Mouse (Mus musculus) hindbrain, embryonic 13.5 days (tissue): Measurements from ENCODE around the gene Skap2. TPM values are rescaled to one million over a fixed set of nuclear protein-coding genes. Genes with fewer than 3 reads are reported as not detected.

ENCODE experiments used
- ATAC-seq: fragments of 200-750 bp; cut with Nextera tagmentation; 2 replicates; pipeline ENCODE4 v1.8.0; 2017; ENCODE audit warnings: moderate TSS enrichment; ENCODE audit not compliant: low FRiP score
- H3K27ac ChIP-seq: fragments of 300-500 bp; sonication (generic); 2 replicates; pipeline ENCODE4 v1.5.1; 2015; ENCODE audit warnings: inconsistent platforms, mild to moderate bottlenecking, moderate library complexity
- H3K27me3 ChIP-seq: fragments of 300-500 bp; sonication (generic); 2 replicates; pipeline ENCODE4 v1.6.1; 2015; ENCODE audit warnings: mild to moderate bottlenecking, inconsistent platforms
- H3K36me3 ChIP-seq: fragments of 300-500 bp; sonication (generic); 2 replicates; pipeline ENCODE4 v1.6.1; 2015; ENCODE audit warnings: mild to moderate bottlenecking, inconsistent platforms
- H3K4me1 ChIP-seq: fragments of 300-500 bp; sonication (generic); replicated peaks from 2 replicates; pipeline ENCODE4 v1.6.1; 2015; ENCODE audit warnings: inconsistent platforms
- H3K4me2 ChIP-seq: fragments of 300-500 bp; sonication (generic); 2 replicates; pipeline ENCODE4 v1.6.1; 2015; ENCODE audit warnings: inconsistent platforms, mild to moderate bottlenecking, moderate library complexity
- H3K4me3 ChIP-seq: fragments of 300-500 bp; sonication (generic); 2 replicates; pipeline ENCODE4 v1.5.1; 2015; ENCODE audit warnings: mild to moderate bottlenecking, inconsistent platforms
- H3K9ac ChIP-seq: fragments of 300-500 bp; sonication (generic); 2 replicates; pipeline ENCODE4 v1.6.1; 2015; ENCODE audit warnings: mild to moderate bottlenecking, inconsistent platforms
- H3K9me3 ChIP-seq: fragments of 300-500 bp; sonication (generic); 2 replicates; pipeline ENCODE4 v1.6.1; 2016; ENCODE audit warnings: inconsistent platforms
- WGBS: fragments of 180-500 bp; shearing (Covaris S2); methylation state at CpG from one replicate; pipeline ENCODE4 v1.1.7; 2015; 5-methylcytosine and 5-hydroxymethylcytosine counted together
- polyA plus RNA-seq: library from polyadenylated mRNA; unstranded; fragments of >200 nt; fragmentation: Nextera tagmentation; extraction: Ambion mirVana; gene quantifications from 2 replicates; pipeline ENCODE4 v1.2.1, GENCODE M21; 2015

The Skap2 gene
- polyA plus RNA-seq, 1 experiment from 2014 or later, result 35.6 TPM

DNA sequence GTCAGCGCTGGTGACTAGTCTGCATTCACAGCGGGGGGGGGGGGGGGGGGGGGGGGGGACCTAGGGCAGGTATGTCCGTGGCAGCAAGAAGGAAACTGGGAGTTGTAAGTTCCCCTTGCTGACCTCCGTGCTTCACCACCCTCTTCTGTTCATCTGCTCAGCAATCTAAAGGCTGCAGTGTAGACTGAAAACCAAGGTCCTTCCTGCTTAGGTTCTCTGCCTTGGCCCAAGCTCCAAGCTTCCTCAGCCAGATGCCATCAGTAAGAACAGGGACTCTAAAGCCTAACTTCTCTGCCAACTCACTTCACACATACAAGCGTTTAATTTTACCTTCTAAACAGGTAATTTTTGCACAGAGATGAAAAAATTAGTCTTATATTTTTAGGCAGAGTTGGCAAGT is 10.0 kb upstream of the Skap2 start:
- Histone ChIP-seq H3K27ac (no peak overlapping the region), H3K4me1 (no peaks in the 10 kb centered on the region), H3K9ac (no peak overlapping the region), H3K27me3 (no peaks in the 10 kb centered on the region), H3K4me2 (no peak overlapping the region), H3K4me3 (no peak overlapping the region), H3K9me3 (0 out of 2 replicates have a peak, but pooled peaks cover 2% of the 10 kb centered on the region), H3K36me3 (no peaks in the 10 kb centered on the region)
- 30% methylated on average over 4 of the region's 5 CpGs for WGBS
- ATAC-seq, result no peak

DNA sequence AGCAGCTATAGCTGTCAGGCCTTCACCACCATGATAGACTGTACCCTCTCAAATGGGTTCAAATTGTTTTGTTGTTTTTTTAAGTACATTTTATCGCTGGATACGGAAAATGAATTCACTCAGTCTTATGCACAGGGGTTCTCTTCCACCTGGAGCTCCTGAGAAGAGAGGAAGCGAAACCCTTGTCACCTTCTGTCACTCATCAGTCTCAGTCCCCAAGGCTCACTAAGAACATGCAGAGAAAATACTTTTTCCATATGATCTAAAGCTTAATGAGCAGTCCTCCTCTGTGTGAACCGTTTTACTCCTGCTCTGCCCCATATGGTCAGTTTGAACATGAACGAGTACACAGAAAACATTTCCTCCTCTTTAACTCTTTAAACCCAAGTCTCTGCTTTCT is 7.9 kb upstream of the Skap2 start:
- Histone ChIP-seq H3K9me3 (0 out of 2 replicates have a peak, but pooled peaks cover 2% of the 10 kb centered on the region), H3K4me3 (no peak overlapping the region), H3K27ac (no peak overlapping the region), H3K36me3 (no peaks in the 10 kb centered on the region), H3K27me3 (no peaks in the 10 kb centered on the region), H3K4me2 (no peak overlapping the region), H3K9ac (no peak overlapping the region), H3K4me1 (no peaks in the 10 kb centered on the region)
- WGBS, result 89% methylated on average over 5 of the region's 5 CpGs
- no peak for ATAC-seq

DNA sequence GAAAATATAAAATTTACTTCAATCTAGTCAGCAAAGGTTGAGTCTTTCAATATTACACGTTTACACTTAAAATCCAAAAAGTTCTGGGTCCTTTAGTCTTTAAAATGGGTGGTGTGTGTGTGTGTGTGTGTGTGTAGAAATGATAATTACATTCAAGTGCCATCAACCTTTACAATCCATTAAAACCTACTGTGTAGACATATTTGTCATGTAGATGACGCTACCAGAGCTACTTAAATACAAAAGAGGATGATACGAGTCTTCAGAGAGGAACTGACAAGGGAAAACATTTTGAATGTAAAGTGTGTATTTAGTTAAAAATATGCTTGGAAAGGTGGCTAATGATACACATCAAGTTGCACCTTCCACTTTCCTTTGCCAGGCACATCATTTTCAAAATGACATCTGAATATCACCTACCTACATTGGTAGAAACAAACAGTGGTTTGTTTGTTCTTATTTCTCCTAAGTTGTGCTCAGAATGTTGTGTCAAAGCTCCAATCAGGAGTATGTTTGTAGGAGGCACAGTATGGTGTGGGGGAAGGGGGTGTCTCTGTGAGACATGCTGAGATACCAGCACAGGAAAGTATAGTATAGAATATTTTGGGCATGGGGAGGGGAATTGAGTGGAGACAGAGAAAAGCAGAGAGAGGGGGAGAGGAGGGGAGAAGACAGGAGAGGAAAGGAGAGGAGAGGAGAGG is 1.0 kb upstream of the Skap2 start:
- peak overlapping the region; percentile 76 for H3K4me2 ChIP-seq
- H3K4me3 ChIP-seq, result peak overlapping the region; percentile 63
- WGBS, result 17% methylated on average over 3 of the region's 3 CpGs
- no peaks in the 10 kb centered on the region for H3K9me3 ChIP-seq
- peaks cover 10% of the 10 kb centered on the region for H3K4me1 ChIP-seq
- H3K27ac ChIP-seq, result peak overlapping the region; percentile 70
- no peaks in the 10 kb centered on the region for H3K36me3 ChIP-seq
- peaks cover 27% of the 10 kb centered on the region for H3K27me3 ChIP-seq
- ATAC-seq, result no peak
- peak overlapping the region; percentile 67 for H3K9ac ChIP-seq

DNA sequence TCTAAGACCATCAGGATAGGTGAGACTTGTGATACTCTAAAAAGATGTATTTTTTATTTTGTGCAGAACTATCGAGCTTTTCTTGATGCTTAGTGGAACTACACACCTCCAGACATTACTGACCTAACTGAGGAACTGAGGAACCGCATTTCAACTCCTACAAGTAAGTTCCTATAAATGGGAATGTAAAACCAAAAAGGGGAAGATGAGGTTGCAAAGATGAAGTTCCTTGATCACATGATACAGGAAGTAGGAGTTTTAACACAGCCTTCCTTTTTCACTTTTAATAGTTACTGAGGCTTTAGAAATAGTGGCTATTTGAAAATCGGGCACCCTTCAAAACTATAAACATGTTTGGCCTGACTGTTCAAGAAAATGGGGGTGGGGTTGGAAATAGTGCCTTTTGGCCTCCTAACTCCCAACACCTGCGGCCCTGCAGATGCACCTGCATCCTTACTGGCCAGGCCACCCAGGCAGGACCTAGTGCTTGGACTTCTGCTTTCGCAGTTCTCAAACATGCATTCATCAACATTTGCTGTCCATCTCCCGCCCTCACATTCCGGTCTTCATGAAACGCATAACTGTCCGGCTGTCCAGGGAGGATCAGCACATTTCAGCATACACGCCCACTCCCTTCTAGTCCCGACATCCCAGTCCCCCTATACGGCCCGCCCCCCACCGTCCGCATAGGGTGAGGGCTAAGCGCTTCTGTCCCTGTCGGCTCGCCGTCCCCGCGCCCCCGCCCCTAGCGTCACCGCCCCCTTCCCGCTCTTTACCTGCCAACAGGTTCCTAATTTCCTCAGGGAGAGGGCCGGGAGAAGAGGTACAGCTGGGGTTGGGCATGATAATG is 565 bp downstream of the Skap2 start:
- Histone ChIP-seq H3K4me3 (peak overlapping the region; percentile 63), H3K9ac (peak overlapping the region; percentile 73), H3K4me2 (peak overlapping the region; percentile 76), H3K36me3 (no peaks in the 10 kb centered on the region), H3K27me3 (peaks cover 43% of the 10 kb centered on the region), H3K4me1 (peaks cover 15% of the 10 kb centered on the region), H3K9me3 (no peaks in the 10 kb centered on the region), H3K27ac (peak overlapping the region; percentile 60; the same call in 1 of the 2 replicates)
- WGBS, result 9% methylated on average over 26 of the region's 26 CpGs
- peak; percentile 88 for ATAC-seq

DNA sequence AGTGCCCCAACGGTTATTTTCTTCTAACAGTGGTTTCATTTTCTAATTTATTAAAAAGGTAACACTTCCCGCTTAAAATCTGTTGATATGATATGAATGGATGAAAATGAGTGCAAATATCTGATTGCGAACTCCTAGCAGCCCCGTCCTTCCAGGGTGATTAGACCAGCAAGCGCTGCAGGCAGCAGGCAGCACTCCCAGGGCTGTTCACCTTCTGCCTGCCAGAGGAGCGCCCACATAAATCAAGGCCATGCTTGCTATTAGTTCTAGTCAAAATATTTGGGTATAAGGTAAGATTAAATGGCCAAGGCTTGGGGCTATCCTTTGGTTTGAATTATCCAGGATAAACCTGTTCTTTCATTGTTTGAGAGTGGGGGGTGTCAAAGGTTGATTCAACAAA is 3.0 kb downstream of the Skap2 start:
- H3K36me3 ChIP-seq, result no peaks in the 10 kb centered on the region
- no peak overlapping the region for H3K4me3 ChIP-seq
- ATAC-seq, result no peak
- H3K27me3 ChIP-seq, result peaks cover 52% of the 10 kb centered on the region
- H3K4me2 ChIP-seq, result no peak overlapping the region
- H3K27ac ChIP-seq, result no peak overlapping the region
- H3K4me1 ChIP-seq, result peaks cover 26% of the 10 kb centered on the region
- no peak overlapping the region for H3K9ac ChIP-seq
- WGBS, result 63% methylated on average over 6 of the region's 6 CpGs
- H3K9me3 ChIP-seq, result no peaks in the 10 kb centered on the region

DNA sequence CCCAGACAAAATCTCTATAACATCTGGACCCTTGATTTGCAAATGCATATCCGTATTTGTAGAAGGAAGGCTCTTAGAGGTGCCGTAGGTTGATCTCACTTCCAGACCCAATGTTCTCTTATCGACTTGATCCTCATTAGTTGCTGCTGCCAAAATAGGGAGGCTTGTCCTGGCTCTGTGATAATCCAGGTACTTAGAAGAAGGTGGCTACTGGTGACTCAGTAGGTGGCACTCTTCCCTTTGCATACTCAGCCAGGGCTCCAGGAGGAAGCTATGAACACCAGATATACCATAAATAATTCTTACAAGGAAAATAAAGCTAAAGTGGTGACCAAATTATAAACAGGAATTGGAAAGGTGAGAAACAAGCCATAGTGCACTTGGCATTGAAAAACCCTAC is 3.6 kb downstream of the Skap2 start:
- Histone ChIP-seq H3K36me3 (no peaks in the 10 kb centered on the region), H3K9me3 (no peaks in the 10 kb centered on the region), H3K4me2 (no peak overlapping the region), H3K27me3 (peaks cover 58% of the 10 kb centered on the region), H3K4me3 (no peak overlapping the region), H3K4me1 (peaks cover 26% of the 10 kb centered on the region), H3K27ac (no peak overlapping the region), H3K9ac (no peak overlapping the region)
- WGBS, result 58% methylated on average over 3 of the region's 3 CpGs
- ATAC-seq, result no peak

DNA sequence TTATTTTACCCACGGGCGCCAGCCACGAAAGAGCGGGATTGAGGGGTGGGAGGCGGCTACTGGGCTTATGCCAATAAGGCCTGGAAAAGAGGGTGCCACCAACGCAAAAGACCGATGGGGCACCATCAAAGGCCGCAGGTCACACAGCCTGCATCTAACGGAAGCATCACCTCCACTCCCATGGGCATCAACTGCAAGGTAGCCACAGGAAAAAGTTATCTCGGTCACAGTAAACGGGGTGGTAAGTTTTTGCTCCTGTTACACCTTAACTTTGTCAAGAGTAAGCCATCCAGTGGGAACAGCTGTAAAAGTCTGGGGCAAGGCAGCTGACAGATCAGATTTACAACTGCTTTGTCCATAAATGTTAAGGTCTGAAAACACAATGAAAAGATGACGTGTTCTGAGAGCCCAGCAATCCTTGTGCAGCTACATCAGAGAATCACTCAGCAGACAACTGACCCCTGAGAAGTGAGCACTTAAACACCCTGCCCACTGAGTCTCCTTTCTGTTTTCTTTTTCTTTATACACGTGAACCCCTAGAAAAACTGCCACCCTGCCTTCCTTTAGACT is 5.6 kb downstream of the Skap2 start:
- peak overlapping the region; percentile 27 for H3K4me3 ChIP-seq
- ATAC-seq, result no peak
- peaks cover 65% of the 10 kb centered on the region for H3K27me3 ChIP-seq
- peak overlapping the region; percentile 55 for H3K4me2 ChIP-seq
- H3K4me1 ChIP-seq, result peaks cover 19% of the 10 kb centered on the region
- H3K9me3 ChIP-seq, result no peaks in the 10 kb centered on the region
- peak overlapping the region; percentile 86 for H3K27ac ChIP-seq
- peak overlapping the region; percentile 70 for H3K9ac ChIP-seq
- H3K36me3 ChIP-seq, result no peaks in the 10 kb centered on the region
- WGBS, result 7% methylated on average over 13 of the region's 13 CpGs

DNA sequence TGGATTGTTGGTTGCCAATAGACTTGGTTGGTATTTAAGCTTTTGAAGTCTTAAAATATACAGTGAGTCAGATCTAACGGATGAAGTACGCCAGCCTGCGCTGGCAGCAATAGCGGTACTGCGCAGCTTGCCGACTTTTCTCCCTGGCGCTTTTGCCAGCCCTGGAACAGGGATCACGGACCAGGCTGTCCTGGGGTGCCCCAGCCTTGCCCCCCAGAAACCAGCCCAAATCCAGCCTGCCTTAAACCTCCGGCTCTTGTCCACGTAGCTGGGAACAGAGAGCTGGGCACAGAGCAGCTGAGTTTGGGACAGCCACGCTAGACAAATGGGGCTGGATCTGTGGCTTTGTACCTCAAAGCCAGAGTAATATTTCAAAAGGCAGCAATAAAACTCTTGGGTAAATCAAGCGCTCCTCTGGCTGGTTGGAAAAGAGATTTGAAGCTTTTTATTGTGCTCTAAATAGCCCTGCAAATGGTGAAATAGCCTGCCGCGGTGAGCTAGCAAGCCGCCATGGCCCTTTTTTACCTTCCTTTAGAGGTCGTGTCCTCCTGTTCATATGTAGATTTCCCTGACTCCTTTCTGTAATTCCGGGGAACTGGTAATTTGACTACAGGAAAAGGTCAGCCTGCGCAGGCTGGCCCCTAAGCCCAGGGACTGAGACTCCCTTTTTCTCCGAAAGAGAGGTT is 6.2 kb downstream of the Skap2 start:
- no peaks in the 10 kb centered on the region for H3K36me3 ChIP-seq
- peaks cover 18% of the 10 kb centered on the region for H3K4me1 ChIP-seq
- peaks cover 60% of the 10 kb centered on the region for H3K27me3 ChIP-seq
- peak overlapping the region; percentile 55 for H3K4me2 ChIP-seq
- H3K9ac ChIP-seq, result peak overlapping the region; percentile 70
- WGBS, result 1% methylated on average over 19 of the region's 19 CpGs
- no peaks in the 10 kb centered on the region for H3K9me3 ChIP-seq
- peak overlapping the region; percentile 86 for H3K27ac ChIP-seq
- H3K4me3 ChIP-seq, result peak overlapping the region; percentile 27
- no peak for ATAC-seq

DNA sequence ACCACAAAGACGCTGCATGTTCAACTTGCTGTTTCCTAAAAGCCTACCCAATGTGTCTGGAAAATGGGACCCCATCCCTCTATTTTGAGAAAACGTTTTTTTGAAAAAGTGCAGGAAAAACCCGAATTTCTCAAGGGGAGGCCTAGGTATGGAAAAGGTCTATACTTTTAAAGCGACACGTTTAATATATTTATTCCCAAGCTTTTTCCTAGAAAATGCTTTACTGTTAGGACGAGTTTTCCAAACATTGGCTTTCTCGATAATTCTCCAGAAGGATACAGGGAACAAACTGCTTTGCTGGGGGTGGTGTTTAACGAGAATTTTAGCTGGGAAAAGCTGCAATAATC is 6.8 kb downstream of the Skap2 start:
- H3K36me3 ChIP-seq, result no peaks in the 10 kb centered on the region
- H3K4me1 ChIP-seq, result peaks cover 18% of the 10 kb centered on the region
- peak overlapping the region; percentile 86 for H3K27ac ChIP-seq
- peak overlapping the region; percentile 27; the same call in 1 of the 2 replicates for H3K4me3 ChIP-seq
- peak overlapping the region; percentile 70 for H3K9ac ChIP-seq
- ATAC-seq, result no peak
- WGBS, result 13% methylated on average over 8 of the region's 8 CpGs
- peaks cover 61% of the 10 kb centered on the region for H3K27me3 ChIP-seq
- H3K9me3 ChIP-seq, result no peaks in the 10 kb centered on the region
- peak overlapping the region; percentile 55 for H3K4me2 ChIP-seq

DNA sequence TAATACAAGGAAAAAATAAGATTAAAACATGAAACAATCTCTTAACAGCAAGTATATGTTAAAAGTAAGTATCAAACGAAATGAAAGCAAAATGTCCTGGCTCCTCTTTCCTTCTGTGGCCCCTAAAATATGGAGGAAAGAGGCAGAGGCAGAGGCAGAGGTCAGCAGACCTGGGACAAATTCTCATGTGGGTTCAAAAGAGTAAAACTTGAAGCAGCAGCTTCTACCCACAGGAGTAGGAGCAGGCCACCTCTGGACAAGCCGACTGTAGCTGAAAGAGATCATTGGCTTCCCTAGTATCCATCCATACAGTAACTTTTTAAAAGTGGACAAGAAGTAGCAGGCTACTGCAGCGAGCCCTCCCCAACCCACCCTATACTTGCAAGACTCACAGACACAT is 7.4 kb downstream of the Skap2 start:
- 38% methylated on average over 3 of the region's 3 CpGs for WGBS
- ATAC-seq, result no peak
- Histone ChIP-seq H3K4me1 (peaks cover 18% of the 10 kb centered on the region), H3K9ac (no peak overlapping the region), H3K4me2 (peak overlapping the region; percentile 29; the same call in 1 of the 2 replicates), H3K4me3 (no peak overlapping the region), H3K27ac (no peak overlapping the region; the same call in 1 of the 2 replicates), H3K27me3 (peaks cover 58% of the 10 kb centered on the region), H3K36me3 (no peaks in the 10 kb centered on the region), H3K9me3 (no peaks in the 10 kb centered on the region)

DNA sequence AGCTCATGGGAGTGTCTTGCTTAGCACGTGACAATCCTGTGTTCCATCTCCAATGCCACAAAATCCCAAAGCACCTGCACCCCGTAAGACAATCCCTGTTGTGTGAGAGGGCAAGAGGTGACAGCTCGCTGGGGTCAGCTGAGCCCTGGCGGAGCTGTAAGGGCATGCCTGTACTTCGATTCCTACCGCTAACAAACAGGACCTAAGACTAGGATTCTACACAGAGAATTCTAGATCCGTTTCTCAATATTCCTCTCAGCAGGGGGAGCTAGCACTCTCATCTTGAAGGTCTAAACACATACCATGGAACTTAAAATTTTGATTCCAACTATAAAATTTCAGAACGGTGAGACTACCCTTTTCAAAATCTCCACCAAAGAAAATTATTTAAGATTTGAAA is 9.7 kb downstream of the Skap2 start:
- ATAC-seq, result no peak
- peaks cover 39% of the 10 kb centered on the region for H3K27me3 ChIP-seq
- H3K36me3 ChIP-seq, result no peaks in the 10 kb centered on the region
- H3K4me2 ChIP-seq, result 0 out of 2 replicates have a peak overlapping the region, but pooled peaks have one; percentile 13
- no peak overlapping the region for H3K27ac ChIP-seq
- H3K9me3 ChIP-seq, result no peaks in the 10 kb centered on the region
- H3K4me3 ChIP-seq, result no peak overlapping the region
- H3K4me1 ChIP-seq, result peaks cover 18% of the 10 kb centered on the region
- H3K9ac ChIP-seq, result no peak overlapping the region
- 31% methylated on average over 8 of the region's 8 CpGs for WGBS

DNA sequence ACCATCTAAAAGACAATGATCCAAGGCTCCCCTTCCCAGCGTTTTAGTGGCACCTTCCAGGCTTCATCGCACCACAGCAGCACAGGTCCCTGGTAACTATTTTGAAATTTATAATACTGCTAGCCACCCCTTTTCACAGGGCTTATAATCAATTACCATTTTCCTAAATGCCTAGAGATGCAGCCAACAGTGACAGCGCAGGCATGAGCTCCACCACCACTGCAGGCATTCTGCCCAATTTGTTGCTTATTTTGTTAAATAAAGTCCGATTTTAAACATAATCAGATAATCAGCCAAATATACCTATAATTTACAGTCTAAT is 13.2 kb downstream of the Skap2 start:
- H3K9me3 ChIP-seq, result no peaks in the 10 kb centered on the region
- ATAC-seq, result no peak
- H3K4me2 ChIP-seq, result no peak overlapping the region
- WGBS, result 75% methylated on average over 4 of the region's 4 CpGs
- H3K4me3 ChIP-seq, result no peak overlapping the region
- H3K27me3 ChIP-seq, result peaks cover 18% of the 10 kb centered on the region
- H3K27ac ChIP-seq, result no peak overlapping the region
- H3K36me3 ChIP-seq, result no peaks in the 10 kb centered on the region
- peaks cover 2% of the 10 kb centered on the region; the same call in 1 of the 2 replicates for H3K4me1 ChIP-seq
- H3K9ac ChIP-seq, result no peak overlapping the region
